Mouse (Mus musculus): Measurements from ENCODE around the gene Ltbp1.

Gene Ltbp1

DNA sequence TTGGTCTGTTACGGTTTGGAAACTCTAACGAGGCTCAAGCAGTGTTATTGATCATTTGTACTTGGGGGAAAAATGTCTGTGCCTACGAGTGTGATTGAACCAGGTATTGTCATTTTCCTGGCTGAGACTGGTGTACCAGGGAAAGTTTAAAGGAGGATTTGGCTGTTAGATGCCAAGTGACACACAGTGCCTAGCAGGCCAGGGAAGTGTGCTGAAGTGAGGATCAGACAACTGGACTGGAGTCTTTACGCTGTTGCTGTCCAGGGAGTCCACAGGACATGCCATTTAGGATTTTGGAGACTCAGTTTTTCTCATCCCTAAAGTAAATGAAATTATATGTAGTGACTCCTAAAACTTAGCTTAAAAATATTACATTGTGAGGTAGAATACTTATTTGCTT lies 174.9 kb downstream of the Ltbp1 start:
- DNase-seq = no peak

DNA sequence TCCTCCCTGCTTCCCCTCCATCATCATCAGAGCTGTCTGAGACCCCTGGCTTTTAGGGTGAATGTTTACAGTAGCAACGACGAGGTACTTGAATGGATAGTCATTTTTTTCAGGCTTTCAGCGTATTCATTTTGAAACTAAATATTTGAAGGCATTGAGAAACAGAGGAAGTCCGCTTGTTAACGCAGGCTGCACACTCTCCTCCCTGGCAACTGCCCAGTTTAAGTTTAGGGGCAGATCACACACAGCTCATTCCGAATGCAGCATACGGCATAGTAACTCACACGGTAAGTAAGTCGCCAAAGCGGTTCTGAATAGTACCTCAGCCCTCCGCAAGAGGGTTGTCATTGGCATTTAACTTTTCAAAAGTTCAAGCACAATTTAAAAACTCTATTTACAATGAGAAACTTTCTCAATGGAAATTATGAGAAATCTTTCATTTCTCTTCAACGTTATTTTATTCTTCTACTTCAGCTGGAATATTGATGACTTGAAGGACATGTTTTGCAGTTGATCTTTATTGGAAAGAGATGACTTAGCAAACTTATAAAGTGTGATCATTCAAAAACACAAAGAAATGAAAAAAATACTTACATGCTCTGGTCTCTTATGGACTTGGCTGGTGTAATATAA lies 175.7 kb downstream of the Ltbp1 start:
- no peak for DNase-seq

DNA sequence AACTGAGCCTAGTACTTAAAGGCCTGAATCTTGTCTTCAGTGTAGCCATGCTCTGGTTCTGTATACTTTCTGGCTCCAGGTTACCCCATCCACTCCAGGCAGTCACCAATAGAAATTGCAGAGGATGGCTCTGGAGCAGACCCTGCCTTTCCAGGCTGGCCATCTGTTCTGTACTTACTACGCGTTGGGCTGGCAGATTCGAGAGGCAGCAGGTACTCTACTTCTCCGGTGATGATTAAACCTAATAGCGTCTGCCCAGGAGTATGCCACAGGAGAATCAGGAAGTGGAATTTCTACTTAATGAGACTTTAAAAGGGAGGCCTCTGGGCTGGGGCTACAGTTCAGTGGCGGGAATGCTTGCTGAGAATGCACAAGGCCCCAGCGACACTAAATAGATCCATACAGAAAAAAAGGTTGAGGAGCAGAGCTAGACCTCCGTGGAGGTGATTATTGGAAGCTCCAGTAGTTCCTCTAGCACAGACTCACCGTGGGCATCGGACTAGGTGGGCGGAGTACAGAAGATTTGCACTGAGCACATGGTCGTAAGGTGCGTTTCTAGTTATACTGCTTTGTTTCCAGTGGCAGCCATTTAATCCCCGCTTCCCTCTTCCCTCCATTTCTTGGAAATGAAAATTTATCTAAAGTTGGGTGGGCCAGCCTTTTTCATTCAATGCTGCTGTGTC lies 177.1 kb downstream of the Ltbp1 start:
- DNase-seq = no peak

DNA sequence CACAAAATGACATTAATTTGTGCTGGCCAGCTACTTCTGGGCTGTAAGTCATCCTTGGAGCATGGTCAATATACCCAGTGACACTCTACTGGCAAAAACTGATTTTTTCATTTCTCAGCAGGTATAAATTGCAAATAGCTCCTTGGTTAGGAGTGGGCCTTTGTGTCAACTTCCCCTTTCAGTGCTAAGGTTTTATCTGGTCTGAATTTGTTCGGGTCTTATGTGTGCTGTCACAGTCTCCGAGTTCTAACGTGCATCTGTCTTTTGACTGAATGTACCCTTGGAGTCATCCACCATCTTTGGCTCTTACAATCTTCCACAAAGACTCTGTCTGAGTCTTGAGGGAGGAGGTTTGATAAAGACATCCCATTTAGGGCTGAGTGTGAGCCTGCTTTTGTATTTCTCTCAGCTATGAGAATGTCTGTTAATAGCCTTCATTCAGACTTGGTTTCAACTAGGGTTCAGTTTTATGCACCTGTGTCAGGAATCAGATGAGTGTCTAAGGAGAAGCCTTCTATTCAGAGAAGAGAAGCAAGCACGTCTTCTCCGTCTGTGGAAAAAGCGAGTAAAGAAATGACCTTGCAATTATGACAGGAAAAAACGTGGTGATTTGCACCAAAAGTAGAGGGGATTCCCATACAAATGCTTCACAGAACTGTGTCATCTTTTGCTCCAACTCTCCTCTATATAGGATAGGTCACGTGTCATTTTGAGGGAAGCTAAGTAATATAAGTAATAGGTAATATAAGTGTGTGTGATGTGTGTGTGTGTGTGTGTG lies 181.6 kb downstream of the Ltbp1 start:
- no peak for DNase-seq

DNA sequence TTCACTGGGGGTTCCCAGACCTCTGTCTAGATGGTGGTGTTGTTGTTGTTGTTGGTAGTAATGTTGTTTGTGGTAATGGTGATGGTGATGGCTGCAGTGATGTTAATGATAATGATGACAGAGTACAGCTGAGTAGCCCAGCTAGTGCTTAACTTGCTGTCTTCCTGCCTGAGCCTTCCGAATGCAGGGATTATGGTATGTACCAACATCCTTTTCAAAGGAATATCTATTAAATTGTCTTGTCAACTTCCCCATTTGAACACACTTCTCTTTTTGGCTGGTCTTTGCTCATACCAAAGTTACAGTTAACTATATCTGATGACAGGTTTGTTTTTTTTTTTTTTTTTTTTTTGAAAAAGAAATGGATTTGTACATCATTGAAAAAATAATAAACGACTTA lies 191.6 kb downstream of the Ltbp1 start:
- no peak for DNase-seq

DNA sequence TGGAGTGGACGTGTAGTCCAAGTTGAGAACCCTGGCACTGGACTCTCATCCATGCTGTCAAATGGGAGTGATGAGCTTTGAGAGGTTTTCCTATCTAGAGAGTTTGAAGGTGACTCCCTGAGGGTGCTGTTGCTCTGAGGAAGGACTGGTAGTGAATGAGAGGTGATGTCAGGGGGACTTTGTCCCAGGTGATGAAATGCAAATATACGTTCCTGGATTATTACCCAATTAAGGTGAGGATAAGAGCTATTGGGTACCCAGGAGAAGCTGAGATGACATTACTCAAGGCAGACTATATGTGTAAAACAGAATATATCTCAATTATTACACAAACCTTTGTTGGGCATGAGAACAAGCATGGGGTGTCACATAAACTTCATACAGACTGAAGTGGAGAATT lies 193.4 kb downstream of the Ltbp1 start:
- no peak for DNase-seq

DNA sequence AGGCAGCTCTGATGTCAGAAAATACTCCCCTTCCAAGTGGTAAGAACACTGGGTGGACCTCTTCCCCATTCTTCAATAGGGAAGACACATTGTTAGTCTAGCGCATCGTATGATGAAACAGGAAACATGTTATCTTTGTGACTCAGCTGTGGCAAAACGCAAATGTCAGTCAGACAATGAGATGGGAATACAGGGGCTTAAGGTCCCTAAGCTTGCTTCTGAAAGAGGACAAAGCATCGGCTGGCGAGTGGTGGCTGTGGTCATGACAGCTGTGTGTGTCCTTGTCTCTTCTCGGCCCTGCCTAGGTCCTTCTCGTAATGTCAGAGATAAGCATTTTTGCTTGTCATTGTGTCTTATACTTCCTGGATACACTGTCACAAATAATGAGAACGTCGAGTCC lies 194.3 kb downstream of the Ltbp1 start:
- no peak for DNase-seq

DNA sequence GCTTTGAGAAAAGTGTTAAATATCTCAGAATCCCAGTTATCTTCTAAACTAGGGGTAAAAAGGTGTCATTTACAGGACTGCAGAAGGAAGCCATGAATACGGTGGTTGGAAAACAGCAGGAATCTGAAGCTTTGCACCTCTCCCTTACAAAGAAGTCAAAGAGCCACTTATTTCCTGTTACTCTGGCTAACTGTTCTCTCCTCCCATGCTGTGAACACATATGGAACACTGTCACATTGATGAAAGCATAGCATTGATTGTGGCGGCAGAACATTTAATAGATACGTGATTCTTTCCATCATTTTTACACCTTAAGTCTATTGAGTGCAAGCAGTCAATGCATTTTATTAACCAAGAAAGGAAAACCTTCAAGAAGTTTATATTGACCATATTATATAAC lies 196.9 kb downstream of the Ltbp1 start:
- no peak for DNase-seq

DNA sequence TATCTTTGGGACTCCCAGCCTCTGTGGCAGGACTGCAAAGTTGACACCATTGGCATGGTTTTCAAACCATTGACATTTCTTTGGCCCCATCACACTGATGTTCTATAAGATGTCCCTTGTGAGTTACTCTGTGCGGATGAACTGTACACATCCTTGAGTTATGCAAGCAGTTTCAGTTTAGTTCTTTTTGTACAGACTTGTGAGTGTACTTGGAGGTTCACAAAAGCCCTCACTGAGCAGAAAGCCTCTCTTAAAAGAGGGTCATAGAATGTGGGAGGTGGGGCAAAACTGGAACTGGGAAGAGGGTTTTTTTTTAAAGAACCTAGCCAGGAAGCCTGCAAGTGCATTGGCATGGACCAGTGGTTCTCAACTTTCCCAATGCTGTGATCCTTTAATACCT lies 198.7 kb downstream of the Ltbp1 start:
- no peak for DNase-seq

DNA sequence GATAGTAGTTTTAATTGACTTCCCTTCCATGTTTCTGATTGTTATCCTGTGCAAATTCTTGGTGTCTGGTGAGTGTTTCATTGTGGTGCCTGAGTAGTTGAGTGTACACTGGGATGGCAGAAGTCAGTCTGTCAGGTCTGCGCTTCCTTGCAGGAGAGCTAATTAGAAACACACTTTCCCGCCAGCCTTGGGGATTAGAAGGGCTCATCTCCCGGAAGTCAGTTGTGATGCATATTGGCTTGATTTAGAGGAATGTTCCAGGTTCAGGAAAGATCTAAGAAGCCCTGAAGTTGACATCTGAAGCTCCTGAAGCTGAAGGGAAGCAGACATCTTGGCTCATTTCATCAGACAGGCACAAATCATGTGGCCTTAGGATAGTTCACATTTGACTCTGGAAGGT lies 200.9 kb downstream of the Ltbp1 start:
- no peak for DNase-seq

DNA sequence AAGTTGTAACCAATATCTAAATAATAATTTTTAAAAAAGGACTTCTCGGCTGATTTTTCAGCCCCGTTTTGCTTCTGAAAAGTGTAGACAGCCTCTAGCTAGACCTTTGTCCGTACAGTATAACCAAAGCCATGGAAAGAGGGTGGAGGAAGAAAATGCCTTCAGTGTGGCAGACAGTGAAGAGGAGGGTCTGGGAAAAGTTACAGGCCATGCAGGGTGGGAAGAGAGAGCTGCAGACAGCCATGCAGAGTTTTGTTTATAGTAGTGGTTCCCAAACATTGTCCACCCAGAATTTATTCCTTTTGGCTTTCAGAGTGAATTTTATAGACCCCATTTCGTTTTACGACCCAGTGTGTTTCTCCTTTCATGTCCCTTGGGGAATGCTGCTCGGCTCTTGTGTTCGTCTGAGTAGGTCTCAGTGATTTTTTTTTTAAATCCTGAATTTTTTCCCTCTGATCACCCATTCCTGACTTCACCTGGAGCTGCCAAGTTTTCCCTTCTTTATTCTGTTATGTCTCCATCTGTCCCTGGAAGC lies 202.9 kb downstream of the Ltbp1 start:
- no peak for DNase-seq

DNA sequence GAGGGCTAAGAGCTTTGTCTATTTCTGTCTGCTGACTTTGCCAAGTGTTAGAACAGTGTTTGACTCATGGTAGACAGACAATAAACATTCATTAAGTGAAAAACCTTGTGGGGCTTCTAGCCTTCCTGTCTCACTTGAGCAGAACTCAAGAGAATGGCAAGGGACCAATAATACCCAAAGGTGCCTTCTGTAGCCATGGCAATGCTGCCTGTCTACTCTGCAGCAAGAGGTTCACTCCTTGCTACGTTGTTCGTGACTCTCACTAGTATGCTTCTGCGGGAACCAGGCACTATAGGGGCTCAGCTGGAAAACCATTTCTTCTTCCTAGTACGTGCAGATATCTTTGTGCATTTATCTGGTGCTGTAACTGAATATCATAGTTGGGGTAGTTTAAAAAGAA lies 205.2 kb downstream of the Ltbp1 start:
- DNase-seq = no peak

DNA sequence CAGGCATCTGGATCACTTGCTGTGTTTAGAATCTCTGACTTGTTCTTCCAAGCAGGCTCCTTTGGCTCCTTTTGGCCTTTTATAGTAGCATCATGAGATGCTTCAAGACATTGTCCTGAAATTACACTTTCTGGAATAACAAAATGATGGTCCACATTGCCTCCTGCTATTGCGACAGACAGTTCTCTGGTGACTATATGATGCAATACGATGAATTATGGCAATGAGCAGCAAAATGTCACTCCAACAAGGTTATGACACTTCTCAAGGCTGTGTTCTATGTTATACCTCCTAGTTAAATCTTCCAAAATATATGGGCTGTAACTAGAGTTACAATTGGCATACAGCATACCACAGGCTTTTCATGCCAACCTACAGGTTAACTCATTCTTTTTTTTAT lies 211.0 kb downstream of the Ltbp1 start:
- DNase-seq = no peak

DNA sequence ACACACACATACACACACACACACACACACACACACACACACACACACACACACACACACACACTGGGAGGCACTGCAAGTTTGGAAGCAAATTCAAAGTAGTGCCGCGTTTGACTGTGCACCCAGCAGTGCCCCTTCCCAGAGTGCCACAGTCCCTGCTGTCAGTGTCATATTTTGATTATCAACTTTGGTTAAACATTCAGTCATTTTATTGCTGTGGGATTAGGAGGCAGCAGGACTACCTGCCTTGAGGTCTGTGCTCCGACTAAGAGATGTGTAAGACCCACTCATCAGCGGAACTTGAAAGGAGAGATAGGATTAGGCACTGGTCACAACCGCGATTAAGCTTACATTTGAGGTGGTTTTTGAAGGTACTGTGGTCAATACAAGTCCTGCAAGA lies 213.3 kb downstream of the Ltbp1 start:
- DNase-seq = no peak

DNA sequence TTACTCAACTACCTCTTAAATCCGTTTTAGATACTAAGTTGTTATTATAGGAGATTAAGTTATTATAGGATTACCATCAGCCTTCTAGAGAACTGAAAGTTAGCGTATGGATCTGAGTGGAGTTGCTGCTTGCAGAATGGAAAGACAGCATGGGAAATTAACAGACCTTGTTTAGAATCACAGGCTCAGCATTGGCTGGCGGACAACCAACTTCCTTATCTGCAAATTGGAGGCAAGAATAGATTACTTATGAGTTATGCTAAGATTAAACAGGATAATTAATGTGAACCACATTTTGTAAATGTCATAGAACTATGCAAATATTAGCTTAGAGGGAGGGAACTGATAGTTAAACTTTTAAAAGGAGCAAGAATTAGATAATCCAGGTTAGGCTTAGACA lies 223.0 kb downstream of the Ltbp1 start:
- no peak for DNase-seq

DNA sequence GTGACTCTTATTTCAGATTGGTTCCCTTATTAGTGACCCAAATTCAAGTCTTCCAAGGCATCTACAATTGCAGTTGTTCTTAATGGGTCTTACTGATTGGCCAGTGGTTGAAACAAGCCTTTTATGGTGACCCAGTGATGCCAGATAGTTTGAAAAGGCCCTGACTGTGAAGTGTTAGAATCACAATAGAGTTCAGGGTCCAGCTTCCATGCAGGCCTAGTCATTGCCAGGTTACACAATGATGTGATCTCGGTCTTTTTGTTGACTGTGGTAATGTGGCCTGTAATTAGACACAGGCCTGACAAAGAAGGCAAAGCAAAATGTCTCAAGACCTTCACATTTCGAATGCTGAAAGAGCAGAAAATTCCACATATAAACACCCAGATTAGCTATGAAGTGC lies 227.8 kb downstream of the Ltbp1 start:
- DNase-seq = no peak

DNA sequence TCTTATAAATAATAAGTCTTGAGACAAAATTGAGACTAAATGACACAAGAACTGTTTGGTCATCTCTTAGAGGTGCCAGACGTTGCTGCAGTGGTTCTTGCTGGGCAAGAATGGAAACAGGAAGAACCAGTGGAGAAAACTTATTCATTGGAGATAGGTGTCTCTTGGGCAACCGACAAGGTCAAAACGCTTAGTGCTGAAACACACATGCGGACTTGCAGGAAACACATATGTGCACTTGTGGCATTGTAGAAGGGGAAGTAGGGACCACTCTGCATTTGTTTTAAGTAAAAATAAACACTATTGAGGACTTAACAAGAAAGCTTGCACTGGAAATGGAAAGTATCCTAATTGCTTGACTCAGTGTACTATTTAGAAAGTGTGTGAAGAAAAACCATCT lies 228.6 kb downstream of the Ltbp1 start:
- DNase-seq = no peak

DNA sequence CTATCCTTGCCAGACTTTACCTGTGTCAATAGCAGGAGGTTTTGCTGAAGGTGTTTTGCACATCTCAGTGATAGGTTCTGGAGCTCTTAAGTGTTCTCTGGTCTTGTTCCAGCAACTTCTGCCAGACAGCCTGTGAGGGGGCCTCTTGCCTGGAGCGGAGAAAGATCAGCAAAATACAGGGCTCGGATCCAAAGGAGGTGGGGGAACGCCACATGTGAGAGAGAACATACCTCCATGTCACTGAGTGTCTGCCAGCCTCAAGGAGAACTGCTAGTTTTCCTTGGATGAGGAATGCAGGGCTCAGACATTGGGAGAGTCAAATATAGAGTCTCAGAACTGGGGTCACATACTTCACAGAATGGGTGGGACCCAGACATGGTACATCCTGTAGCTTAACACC lies 230.4 kb downstream of the Ltbp1 start:
- no peak for DNase-seq

DNA sequence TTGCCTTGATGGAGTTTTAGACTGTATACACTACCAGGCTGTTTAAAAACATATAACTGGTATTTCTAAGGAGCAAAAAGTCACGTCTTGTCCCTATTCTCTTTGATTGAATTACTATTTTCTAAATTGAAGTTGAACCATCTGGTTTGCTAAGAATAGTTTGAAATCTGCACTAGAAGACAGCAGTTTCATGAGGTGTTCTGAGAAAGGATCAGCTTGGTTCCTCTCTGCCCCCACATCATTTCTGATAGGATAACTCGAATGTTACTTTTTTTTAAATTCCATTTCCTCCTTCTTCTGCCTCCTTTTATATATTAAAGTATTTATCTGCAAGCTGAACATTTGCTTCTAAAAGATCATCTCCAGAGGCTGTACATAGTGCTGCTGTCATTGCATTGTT lies 231.2 kb downstream of the Ltbp1 start:
- no peak for DNase-seq

DNA sequence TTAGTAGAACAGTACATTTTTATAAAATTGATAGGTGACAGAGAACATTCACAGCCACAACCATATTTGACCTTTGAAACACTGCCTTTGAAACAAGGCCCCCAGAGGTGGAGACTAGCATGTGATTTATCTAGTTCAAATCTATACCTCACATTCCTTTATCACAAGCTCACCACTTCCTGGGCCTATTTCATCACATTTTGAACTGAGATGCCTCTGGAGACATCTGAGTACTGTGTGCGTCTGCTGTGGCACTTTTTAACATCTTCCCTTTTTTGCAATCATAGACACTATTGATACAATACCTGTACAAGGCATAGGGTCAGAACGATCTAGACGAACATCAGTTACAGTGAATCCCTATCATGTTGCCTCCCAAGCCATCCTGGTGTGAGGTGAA lies 232.1 kb downstream of the Ltbp1 start:
- DNase-seq = no peak

DNA sequence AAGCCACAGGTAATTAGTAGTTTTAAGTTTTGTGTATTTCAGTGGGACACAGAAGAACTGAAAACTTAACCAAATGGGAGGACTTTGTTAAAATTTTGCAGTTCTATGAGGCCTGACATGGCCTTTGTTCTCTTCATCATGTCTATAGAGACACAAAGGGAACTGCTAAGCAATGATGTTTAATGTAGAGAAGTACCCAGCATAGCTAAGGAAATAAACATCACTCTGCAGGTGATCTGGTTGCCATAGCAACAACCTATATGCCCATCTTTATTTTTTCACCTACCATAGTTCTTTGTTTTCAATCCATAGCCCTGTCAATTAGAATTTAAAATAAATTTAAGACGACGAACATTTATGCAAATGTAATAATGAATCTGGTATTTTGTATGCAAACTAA lies 233.3 kb downstream of the Ltbp1 start:
- no peak for DNase-seq

DNA sequence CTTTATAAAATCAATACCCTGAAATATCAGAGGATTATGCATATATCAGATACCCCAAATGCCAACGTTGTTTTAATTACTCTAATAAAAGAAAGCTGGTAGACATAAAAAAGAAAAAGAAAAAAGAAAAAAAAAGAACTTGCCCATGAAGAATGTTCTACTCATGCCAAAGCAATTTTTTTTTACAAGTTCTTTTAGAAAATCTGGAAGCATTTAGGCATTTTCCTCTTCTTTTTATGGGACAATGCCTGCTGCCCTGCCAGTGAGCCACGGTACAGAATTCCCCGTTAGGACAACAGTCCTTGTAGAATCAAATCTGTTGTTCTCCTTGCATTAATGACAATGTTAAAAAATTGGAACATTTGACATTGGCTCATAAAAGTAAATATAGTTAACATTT lies 234.2 kb downstream of the Ltbp1 start:
- DNase-seq = no peak

DNA sequence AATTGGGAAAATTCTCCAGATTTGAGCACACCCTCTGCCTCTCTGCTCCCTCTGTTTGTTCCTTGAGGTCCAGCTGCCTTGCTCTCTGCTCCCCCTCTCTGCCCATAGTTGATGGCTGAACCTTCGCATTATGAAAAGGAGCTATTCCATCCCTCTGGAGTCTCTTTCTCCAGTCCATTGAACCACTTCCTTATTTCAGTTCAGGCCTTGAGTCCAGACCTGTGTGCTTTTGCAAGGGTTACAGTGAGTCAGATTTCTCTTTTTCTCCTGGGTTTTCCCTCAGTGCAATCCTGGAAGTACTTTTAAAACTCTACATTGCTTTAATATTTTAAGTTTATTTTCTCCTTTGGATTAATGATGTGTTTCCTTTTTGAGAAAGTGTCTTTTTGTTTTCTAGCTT lies 236.7 kb downstream of the Ltbp1 start:
- DNase-seq = no peak

DNA sequence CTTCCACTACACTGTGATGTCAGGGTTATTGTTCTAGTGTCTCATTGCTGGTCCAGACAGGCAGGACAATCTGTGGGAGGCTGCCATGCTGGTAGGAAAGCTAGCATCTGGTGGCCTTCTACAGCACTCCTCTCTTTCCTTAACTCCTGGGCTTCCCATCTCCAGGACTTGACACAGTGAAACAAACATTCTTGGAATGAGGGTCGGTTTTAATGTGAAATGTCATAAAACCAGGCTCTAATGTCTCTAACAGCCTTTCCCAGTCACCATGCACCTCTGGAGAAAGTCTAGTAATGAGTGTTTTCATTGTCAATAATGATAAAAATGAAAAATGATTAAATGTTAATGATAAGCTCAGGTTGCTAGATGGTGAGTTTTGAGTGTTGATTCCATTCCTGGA lies 237.9 kb downstream of the Ltbp1 start:
- DNase-seq = no peak
